Mouse (Mus musculus): Measurements from ENCODE around the gene Cacna1d. TPM values are rescaled to one million over a fixed set of nuclear protein-coding genes. Genes with fewer than 3 reads are reported as not detected.
A peak's percentile ranks its signal among the peaks of the same experiment; 100 is the strongest.

The Cacna1d gene
- total and polyA plus RNA-seq, 3 experiments: not detected

- DNase-seq (ENCODE audit: low read depth, low spot score): no peak
- Histone ChIP-seq H3K27ac (ENCODE audit: control insufficient read depth, low read depth, low read length) (no peak overlapping the region), H3K9ac (ENCODE audit: control insufficient read depth, low read depth, low read length, poor library complexity, severe bottlenecking) (no peak overlapping the region), H3K4me3 (ENCODE audit: control insufficient read depth in 1 of 2, insufficient read depth in 1 of 2, low read depth in 2 of 2, low read length in 2 of 2) (no peak overlapping the region), H3K36me3 (ENCODE audit: control insufficient read depth in 1 of 2, insufficient read depth in 2 of 2, low read length in 2 of 2) (no peaks in the 10 kb centered on the region), H3K4me1 (ENCODE audit: control insufficient read depth in 1 of 2, insufficient read depth in 2 of 2, low read length in 2 of 2) (peaks cover 0 to 2% of the 10 kb centered on the region in 2 experiments; a peak in 1 of 4 replicates), H3K79me2 (ENCODE audit: control insufficient read depth, insufficient read depth, low read length, poor library complexity) (no peaks in the 10 kb centered on the region), H3K27me3 (ENCODE audit: control insufficient read depth in 1 of 2, insufficient read depth in 2 of 2, low read length in 2 of 2) (no peaks in the 10 kb centered on the region), H3K9me3 (replicated peaks; ENCODE audit: insufficient read depth, low read length) (no peaks in the 10 kb centered on the region)
- no peak for TF ChIP-seq ZC3H11A (IDR thresholded peaks at IDR 0.05; ENCODE audit: low read depth, low read length)
- TF ChIP-seq MAZ (IDR thresholded peaks at IDR 0.05; ENCODE audit: low read depth, low read length): no peak
- no peak for TF ChIP-seq SMC3 (IDR thresholded peaks at IDR 0.05; ENCODE audit: low read depth, low read length)
Observed at GRCm38 (mm10) chr14:30045239-30045638, 446.0 kb downstream of the Cacna1d start.

GRCm38 (mm10) chr14:30043356-30043940 lies 447.8 kb downstream of the Cacna1d start:
- no peak overlapping the region for H3K27ac ChIP-seq (ENCODE audit: control insufficient read depth, low read depth, low read length)
- no peaks in the 10 kb centered on the region for H3K79me2 ChIP-seq (ENCODE audit: control insufficient read depth, insufficient read depth, low read length, poor library complexity)
- no peak overlapping the region for H3K9ac ChIP-seq (ENCODE audit: control insufficient read depth, low read depth, low read length, poor library complexity, severe bottlenecking)
- DNase-seq (ENCODE audit: low read depth, low spot score): no peak
- no peaks in the 10 kb centered on the region for H3K36me3 ChIP-seq (ENCODE audit: control insufficient read depth in 1 of 2, insufficient read depth in 2 of 2, low read length in 2 of 2)
- H3K27me3 ChIP-seq (ENCODE audit: control insufficient read depth in 1 of 2, insufficient read depth in 2 of 2, low read length in 2 of 2): no peaks in the 10 kb centered on the region
- no peaks in the 10 kb centered on the region for H3K9me3 ChIP-seq (replicated peaks; ENCODE audit: insufficient read depth, low read length)
- H3K4me3 ChIP-seq (ENCODE audit: control insufficient read depth in 1 of 2, insufficient read depth in 1 of 2, low read depth in 2 of 2, low read length in 2 of 2): no peak overlapping the region
- peaks cover 0 to 2% of the 10 kb centered on the region in 2 experiments; a peak in 1 of 4 replicates for H3K4me1 ChIP-seq (ENCODE audit: control insufficient read depth in 1 of 2, insufficient read depth in 2 of 2, low read length in 2 of 2)
- TF ChIP-seq E2F4 (IDR thresholded peaks at IDR 0.05; ENCODE audit: borderline replicate concordance, low read depth, low read length) (no peak), ZNF384 (IDR thresholded peaks at IDR 0.05; ENCODE audit: low read depth, low read length) (peak; percentile 63)

- TF ChIP-seq MXI1 (IDR thresholded peaks at IDR 0.05; ENCODE audit: low read depth, low read length): no peak
- TF ChIP-seq ZNF384 (IDR thresholded peaks at IDR 0.05; ENCODE audit: low read depth, low read length): no peak
- no peak for TF ChIP-seq NELFE (IDR thresholded peaks at IDR 0.05; ENCODE audit: low read depth, low read length)
- no peak for TF ChIP-seq SMC3 (IDR thresholded peaks at IDR 0.05; ENCODE audit: low read depth, low read length)
- TF ChIP-seq MAFK (IDR thresholded peaks at IDR 0.05; ENCODE audit: borderline replicate concordance, low read depth, low read length): no peak
- TF ChIP-seq TCF12 (IDR thresholded peaks at IDR 0.05; ENCODE audit: low read depth, low read length): no peak
- no peak for TF ChIP-seq MYB (IDR thresholded peaks at IDR 0.05; ENCODE audit: low read depth, low read length)
- TF ChIP-seq SIN3A (IDR thresholded peaks at IDR 0.05; ENCODE audit: low read length): no peak
- TF ChIP-seq MEF2A (IDR thresholded peaks at IDR 0.05; ENCODE audit: extremely low read depth, insufficient replicate concordance, low read depth, low read length, poor library complexity, severe bottlenecking): no peak
- TF ChIP-seq EP300 (IDR thresholded peaks at IDR 0.05; ENCODE audit: low read depth in 1 of 2, low read length in 2 of 2): no peak
- no peak for TF ChIP-seq TBP (IDR thresholded peaks at IDR 0.05; ENCODE audit: low read depth, low read length)
- no peak for TF ChIP-seq JUND (IDR thresholded peaks at IDR 0.05; ENCODE audit: low read depth, low read length)
- Histone ChIP-seq H3K27ac (ENCODE audit: control insufficient read depth, low read depth, low read length) (no peak overlapping the region), H3K4me1 (ENCODE audit: control insufficient read depth in 1 of 2, insufficient read depth in 2 of 2, low read length in 2 of 2) (peaks cover 0 to 2% of the 10 kb centered on the region in 2 experiments; a peak in 1 of 4 replicates)
Observed at GRCm38 (mm10) chr14:30041836-30042235, 449.4 kb downstream of the Cacna1d start.

More at GRCm38 (mm10) chr14:30041836-30042235, 449.4 kb downstream of the Cacna1d start:
- Histone ChIP-seq H3K36me3 (ENCODE audit: control insufficient read depth in 1 of 2, insufficient read depth in 2 of 2, low read length in 2 of 2) (no peaks in the 10 kb centered on the region), H3K9ac (ENCODE audit: control insufficient read depth, low read depth, low read length, poor library complexity, severe bottlenecking) (no peak overlapping the region), H3K9me3 (replicated peaks; ENCODE audit: insufficient read depth, low read length) (no peaks in the 10 kb centered on the region), H3K27me3 (ENCODE audit: control insufficient read depth in 1 of 2, insufficient read depth in 2 of 2, low read length in 2 of 2) (no peaks in the 10 kb centered on the region), H3K4me3 (ENCODE audit: control insufficient read depth in 1 of 2, insufficient read depth in 1 of 2, low read depth in 2 of 2, low read length in 2 of 2) (no peak overlapping the region), H3K79me2 (ENCODE audit: control insufficient read depth, insufficient read depth, low read length, poor library complexity) (no peaks in the 10 kb centered on the region)
- no peak for DNase-seq (ENCODE audit: low read depth, low spot score)

Measured in MEL (cell line).